Mouse (Mus musculus) inflammation-experienced regulatory T-cells, adult 6 months (primary cell): ENCODE results near the gene Immp1l. TPM values are rescaled to one million over a fixed set of nuclear protein-coding genes. Genes with fewer than 3 reads are reported as not detected.

Experiments used
- ATAC-seq: one replicate; pipeline ENCODE4 v1.8.0; 2017
- polyA plus RNA-seq, 3 experiments: library from polyadenylated mRNA; unstranded; fragments of 100-300 nt; shearing (Covaris generic); gene quantifications; one replicate each; pipeline ENCODE4 v1.2.1; 2017

The Immp1l gene
- polyA plus RNA-seq = 10 to 100 TPM; 49.6 to 59.0 (median 58.7) TPM

DNA sequence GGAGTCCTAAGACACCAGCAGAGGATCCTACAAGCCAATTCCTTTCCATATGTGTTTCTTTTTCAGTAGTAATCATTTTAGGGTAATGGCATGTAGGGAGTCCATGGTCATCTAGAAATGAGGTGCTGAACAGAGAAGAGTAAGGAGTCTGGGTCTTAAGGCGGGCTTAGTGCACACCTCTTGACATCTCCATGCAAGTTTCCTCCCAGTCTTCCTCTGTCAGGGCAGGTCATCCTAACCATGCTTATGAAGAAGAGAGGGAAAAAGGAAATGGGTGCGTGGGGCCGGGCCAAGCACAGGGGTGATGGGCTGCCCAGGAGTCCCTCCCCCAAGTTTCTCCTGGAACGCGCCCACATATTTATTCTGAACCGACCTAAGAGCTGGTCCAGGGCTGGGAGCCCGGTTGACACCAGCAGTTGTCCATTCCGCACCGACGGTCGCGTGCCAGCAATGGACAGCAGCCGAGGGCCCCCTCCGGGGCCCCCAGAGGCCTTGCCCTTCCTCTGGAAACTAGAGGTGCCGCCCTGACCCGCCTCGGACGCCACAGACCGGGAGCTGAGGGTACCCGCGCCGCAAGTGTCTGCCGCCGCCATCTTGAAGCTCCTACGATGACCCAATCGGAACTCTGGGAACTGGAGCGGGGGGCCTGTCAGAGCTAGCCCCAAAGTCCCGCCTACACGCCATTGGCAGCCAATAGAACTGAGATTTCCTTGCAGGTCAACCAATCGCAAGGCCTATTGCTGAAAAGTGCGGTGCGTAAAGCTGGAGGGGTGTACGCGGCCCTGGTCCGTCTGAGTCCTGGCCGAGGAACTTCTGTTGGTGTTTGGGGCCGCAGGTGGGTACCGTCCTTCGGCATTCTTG is at the start of gene Immp1l, which contains the start of gene Elp4:
Gene Immp1l, plus strand, starts transcription at position 743 of the 861 bp plus-strand sequence.
Gene Elp4, minus strand, starts transcription at position 669 of the 861 bp plus-strand sequence.
- ATAC-seq = peak; percentile 98

DNA sequence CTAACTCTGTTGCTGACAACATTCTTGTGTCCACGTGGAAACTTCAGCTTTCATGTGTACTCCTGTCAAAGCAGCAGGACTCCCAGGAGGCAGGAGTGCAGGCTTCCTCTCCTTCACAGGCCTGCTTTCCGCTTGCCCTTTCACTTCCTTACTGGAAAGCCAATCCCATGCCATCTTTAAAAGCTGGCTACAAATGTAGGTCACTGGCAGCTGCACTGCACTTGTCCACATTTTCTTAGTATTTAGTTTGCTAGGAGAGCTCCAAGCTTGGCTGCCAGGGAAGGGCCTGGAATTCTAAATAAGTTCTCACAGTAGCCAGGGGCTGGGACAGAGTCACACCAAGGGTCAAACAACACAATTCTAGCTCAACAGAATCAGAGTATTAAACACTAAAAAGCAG is 49.7 kb upstream of the Immp1l start:
- no peak for ATAC-seq

DNA sequence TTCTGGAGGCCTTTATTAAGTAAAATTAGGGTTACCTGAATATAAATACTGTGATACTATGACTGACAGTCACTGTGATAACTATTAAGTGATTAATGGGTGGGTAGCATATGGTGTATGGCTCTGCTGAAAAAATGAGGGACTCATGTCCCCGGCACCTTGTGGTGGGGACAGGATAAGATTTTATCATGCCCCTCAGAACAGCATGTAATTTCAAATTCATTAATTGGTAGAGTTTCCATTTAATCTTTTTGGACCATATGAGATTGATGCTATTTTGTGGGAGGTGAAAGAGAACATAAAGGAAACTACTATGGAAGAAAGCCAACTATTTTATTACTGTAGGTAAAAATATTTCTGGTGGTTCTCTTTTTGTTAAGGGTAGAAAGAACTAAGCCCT is 31.0 kb upstream of the Immp1l start:
- no peak for ATAC-seq

DNA sequence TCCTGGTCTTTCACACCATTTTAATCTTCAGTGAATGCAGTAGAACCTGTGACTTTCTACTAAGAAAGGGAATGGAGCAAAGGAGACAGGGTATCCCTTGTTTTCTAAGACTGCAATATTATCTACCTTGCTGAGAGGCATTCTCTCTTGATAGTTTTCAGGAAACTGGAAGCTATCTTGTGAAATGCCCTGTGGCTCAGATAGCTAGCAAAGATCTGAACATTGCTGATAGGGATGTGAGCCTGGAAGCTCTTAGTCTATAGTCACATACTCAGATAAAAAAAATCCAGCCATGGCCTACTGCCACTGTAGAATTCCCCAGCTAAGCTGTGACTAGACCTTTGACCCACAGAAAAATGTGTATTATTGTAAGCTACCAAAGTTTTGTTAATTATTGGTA is 13.6 kb upstream of the Immp1l start:
- ATAC-seq = no peak

DNA sequence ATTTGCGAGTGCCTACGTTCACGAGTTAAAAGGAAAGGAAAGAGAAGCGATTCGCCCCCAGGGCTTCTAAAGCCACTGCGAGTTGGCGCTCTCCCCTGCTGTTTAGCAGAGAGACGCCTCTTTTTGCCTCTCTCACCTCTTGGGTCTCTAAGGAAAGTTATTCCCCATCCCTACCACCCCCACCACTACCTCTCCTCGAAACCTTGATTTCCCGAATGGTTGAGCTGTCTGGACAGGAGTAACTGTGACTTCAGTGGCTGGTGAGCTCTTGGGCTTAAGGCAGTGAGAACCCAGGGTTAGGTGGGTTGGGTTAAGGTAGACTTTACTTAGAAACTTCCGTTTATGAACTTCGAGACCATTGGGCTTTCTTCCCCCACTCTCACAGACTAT is 314 bp downstream of the Immp1l start:
- peak; percentile 61 for ATAC-seq

DNA sequence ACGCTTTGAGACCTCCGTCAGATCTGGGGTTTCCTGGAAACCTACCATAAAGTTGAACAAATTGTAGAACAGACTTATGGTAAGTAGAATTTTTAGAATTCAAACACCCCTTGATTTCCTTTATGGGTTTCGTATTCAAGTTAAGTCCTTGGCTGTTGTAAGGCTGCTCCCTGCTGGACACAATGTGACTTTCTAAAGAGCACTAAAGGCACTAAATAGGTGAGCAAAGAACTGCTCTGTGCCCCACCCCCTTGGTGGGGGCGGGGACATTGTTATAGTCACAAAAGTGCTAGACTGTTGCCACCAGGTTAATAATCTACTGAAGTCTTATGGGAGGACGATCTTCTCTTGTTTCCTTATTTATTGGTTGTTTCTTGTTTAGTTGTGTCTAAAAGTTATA is 3.9 kb downstream of the Immp1l start:
- ATAC-seq = no peak

DNA sequence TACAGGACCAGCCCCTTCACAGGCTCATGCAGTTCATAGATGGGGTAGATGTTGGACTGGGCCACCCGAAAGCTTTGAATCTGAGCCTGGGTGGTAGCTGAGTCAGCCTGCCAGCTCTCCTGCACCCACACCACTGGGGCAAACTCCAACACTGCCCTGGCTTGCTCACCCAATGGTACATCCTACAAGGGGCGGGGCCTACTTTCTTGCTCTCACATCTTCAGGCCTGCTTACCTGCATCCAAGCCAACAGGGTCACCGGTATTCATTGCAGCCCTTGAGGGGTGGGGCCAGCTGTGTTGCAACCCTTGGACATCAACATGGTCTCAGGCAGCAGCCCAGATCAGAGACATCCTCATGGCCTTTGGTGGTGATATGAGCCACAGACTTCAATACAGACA is 6.2 kb downstream of the Immp1l start:
- no peak for ATAC-seq

DNA sequence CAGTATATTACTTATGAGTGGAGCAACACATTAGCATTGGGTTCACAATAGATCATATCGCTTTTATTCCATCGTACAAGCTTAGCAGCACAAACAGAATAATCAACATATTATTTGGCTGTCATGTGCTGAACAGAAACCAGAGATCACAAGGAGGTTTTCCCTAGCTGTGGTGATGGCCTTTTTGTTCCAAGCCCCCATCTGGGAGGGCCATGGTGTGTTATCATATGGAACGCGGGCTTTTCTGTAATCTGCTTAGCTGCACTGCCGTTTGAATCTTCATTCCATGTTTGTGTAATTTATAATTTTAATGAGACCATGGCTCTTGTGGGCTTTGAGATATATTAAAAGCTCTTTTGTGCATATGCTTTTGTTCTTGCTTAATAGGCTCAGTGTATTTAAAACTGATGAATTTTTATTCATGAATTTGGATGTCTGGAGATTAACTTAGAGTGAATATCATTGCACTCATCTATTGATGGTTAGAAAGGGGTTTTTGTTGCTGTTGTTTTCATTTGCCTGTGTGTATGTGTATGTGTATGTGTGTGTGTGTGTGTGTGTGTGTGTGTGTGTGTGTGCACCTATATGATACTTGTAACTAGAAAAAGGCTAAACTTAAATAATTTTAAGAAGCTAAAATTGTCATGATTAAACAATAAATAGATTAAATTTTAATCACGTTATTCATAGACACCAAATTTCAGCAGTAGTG is 9.4 kb downstream of the Immp1l start:
- no peak for ATAC-seq

DNA sequence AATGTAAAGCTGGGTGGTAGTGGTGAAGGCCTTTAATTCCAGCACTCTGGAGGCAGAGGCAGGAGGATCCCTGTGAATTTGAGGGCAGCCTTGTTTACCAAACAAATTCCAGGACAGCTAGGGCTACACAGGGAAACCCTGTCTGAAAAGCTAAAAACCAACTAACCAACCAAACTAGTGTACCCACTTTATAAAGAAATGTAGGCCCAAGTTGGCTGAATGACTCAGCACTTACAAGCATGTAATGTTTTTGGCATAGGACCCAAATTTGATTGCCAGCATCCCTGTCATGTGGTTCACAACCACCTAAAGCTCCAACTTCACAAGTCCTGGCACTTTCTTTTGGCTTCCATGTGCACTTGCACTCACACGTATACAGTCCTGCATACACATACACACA is 12.2 kb downstream of the Immp1l start:
- ATAC-seq = no peak

DNA sequence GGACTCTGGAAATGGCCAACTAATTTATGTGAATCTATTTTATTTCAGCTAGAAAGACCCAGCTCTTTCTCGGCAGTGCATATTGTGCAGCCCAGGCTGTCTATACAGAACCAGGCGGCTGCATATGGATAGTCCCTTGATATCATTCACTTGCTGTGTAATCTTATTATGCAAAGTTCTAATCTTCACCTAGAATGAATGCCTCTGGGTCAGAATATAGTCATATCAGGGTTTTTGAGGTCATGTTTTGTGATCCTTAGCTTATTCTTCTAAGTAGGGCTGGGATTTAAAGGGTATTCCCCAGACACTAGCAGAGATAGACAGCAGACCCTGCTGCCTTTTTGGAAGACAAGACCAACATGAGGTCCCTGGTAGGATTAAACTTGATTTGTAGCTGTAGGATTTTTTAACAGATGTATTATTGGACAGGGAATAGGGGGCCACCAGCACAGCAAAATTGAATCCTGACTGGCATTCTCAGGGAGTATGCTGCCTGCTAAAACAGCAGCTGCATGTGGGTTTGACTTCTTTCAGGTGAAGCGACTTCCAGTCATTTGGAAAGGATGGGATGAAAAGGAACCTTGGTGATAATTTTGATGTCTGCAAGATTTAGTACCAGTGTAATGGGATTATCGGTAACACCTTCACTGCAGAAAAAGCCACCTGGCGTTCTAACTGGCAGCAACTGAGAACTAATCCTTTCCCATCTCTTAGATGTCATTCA is 13.3 kb downstream of the Immp1l start:
- ATAC-seq = no peak

DNA sequence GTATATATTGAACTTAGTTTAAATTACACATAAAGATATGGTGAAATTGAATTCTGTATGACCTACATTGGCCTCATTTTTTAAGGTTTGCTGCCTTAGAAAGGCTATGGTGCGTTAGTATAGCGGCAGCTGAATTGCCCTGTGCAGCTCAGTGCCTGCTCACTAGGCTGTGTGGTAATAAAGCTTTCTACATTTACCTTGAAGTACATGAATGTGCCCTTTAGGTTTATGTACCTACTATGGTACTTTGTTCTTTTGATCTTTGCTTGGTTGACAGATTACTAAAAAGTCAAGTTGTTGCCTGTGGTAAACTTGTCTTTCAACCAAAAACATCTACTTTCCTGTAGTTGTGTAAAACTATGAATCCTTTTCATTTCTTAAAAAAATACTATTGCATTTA is 45.7 kb downstream of the Immp1l start:
- ATAC-seq = no peak

DNA sequence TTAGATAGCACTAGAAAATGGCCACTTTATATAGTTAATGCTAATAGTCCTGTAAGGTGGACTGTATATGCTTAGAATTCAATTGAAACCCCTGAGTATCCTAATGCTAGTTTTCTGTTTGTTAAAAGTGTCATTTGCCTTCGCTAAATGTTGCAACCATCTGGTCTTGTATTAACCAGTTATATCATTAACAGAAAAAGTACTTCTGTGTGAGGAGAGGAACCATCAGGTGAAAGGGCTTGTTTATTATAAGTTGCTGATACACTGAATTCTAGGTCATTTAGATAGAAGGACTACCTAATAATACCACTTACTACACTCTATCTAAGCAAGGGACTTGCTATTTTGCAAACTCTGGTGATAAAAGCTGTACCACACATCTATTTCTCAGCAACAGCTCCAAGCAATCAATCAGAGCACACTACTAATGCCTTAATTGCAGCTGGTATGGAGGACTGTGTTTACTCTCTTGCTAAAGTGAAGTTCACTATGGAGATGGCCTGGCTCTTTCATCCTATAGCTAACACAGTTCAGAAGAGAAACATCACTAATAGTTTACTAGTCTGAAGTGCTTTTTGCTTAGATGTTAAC is 47.0 kb downstream of the Immp1l start:
- ATAC-seq = no peak

DNA sequence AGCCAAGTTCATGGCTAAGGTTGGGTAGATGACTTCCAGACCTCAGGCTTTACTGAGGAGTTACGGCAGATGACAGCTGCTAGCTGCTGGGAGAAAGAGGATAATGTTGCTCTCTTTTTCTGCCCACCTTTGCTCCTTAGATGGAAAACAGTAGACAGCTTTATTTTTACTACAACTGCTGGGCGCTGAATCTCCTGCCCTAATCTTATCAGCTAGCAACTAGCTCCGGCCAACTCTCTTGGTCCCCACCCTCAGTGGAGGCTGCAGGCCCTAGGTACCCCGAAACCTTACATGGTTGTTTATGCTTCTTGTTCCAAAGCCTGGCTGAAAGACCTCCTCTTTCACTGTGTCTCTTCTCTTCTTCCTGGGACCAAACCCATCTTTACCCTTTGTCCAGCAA is 49.4 kb downstream of the Immp1l start:
- no peak for ATAC-seq

DNA sequence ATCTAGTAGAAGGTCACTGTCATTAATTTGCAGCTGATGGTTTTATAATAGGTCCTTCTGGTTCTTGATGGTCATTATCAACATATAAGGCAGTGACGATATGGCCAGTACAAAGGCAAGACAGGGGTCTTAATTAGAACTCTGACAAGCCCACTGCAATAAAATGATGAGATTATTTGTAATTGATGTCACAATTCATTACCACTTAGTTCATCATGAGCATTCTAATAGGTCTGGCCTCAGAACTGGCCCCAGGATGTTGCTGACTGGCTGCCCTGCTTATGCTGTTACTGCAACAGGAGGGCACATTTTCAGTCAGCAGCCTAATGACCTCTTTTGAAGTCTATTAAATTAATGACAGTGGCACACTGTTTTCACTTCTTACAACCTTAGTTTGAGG is 59.0 kb downstream of the Immp1l start:
- ATAC-seq = no peak

DNA sequence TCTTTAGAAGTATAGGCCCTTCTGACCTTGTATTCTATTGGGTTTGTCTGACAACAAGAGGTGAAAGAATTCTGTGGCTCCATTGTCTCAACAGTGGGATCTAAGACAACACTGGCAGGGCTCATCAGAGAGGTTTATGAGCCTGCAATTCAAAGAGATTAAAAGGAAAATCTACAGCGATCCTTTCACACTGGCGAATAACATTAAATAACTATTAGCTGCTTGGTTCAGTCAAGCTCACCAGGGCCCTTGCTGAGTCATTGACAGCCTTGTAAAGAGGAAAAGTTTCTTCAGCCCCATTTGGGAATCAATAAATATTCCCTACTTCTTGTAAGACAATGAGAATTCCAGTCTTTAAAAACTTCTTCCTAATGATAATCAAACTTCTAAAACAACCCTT is 69.5 kb downstream of the Immp1l start:
- ATAC-seq = no peak

DNA sequence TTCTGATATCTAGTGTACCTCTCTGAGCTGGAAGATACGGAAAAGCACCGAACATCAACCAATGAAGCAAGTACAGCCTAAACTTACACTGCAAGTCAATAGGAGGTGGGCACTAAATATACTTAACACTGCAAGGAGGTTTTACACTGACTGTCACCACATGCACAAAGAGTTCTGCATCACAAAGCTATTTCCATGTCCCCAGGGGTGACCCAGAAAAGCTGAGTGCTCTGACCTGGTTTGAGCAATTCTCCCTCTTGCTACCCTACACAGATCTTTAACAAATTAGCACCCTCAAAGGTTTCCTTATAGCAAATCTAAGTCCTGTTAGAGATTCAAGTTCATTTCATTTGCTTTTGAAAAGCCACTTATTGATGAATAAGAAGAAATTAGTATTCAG is 73.6 kb downstream of the Immp1l start:
- ATAC-seq = no peak

DNA sequence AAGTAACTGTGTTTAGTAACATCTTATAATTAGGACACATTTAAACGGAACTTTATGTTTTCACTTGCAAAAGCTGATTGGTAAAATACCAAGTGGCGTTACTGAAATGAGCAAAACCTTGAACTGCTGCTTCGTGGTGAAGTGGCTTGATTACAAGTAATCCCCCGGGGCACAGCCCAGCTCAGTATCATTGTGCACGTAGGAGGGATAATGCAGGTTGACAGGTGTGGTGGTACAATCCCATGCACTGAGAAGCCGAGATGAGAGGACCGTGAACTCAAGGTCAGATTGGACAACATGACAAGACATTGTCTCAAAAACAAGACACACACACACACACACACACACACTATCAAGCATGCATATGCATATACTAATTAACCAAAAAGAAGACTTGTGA is 80.8 kb downstream of the Immp1l start:
- no peak for ATAC-seq

DNA sequence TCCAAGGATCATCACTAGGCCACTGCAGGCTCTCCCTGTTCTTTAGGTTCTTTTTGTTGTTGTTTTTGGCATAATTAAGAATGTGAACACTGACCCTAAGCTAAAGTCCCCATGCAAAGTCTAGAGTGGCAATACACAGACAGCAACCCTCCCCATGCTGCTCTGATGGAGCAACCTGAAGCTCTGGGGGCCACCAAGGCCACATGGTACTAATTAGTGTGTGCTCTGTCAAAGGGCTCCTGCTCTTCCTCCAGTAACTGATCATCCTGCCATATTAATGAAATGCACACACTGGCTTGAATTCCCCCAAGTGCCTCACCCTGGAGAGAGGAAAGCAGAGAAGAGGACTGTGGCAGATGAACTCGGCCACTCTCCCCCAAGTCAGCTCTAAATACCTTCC is 82.7 kb downstream of the Immp1l start:
- ATAC-seq = no peak

DNA sequence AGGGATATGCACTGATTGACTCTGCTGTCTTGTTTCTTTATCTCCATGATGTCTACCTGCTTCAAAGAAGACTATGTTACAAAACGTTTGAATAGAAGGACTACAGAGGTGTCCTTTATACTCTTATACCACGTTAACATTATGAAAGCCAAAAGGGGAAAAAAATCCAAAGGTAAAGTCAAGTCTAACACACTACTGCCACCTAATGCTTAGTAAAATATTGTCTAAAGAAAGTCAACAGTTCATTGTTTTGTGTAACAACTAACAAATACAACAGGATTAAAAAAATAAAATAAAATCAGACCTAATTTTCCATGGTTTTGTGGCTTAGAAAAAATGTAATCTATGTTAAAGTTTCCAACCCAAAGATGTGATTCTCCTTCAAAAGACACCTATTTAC is 83.6 kb downstream of the Immp1l start:
- no peak for ATAC-seq

DNA sequence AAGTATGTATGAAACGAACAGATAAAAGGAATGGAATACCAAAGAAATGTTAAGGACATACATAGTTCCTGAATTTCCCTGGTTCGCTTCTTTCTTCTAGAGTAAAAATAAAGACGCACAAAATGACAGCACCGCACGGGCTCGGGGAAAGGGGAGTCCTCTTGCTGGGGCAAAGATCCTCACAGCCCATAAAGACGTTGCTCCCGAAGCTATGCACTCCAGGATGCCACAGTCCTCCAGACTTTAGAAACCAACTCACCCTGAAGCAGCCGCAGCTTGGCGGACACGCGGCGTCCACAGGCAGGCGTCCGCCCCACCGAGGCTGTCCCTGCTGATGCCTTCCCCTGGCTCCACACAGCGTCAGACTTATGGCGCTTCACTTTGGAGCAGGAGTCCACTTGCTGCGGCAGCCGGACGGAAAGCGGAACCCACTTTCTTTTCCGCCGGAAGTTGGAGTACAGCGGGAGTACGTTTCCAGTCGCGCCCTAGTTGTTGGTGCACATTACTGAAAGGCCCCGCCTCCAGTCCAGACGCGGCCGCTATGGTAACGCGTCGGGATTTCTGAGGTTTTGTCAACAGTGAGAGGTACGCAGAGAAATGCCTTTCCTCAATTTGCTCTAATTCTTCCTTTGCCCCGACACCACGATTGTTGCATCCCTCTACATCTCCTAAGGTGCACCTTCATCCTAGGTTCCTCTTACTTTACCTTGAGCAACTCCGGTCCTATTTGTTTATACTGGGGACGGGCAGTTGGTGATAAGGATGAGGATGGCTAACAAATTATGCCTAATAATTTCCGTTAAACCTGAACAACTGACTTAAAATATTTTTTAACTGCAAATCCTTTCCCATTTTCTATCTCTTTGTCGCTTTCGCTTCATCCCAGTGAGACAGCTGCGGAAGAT is 98.6 kb downstream of the Immp1l start, which contains the start of gene Dnajc24:
Gene Dnajc24, minus strand, starts transcription at position 715 of the 905 bp plus-strand sequence.
- ATAC-seq = peak; percentile 97

DNA sequence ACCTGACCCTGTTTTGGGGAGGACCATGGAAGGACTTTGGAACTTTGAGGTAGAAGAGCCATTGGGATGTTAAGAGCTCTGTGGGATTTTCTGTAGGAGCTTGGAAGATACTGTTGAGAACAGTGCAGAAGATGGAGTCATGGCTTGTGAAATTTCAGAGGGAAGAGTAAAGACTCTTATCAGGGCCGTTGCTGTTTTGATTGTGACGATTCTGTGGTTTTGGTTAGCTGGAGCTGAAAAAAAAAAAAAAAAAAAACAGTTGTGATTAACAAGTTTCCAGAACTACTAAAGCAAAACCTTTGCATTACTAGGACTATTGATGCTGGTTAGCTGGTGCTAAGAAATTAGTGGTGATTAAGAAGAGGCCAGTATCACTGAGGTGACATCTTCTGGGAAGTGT is 104.0 kb downstream of the Immp1l start:
- ATAC-seq = no peak
